Mouse (Mus musculus) gastrocnemius, adult 18-20 months (tissue): ENCODE measurements at regions not wholly inside any gene's neighbourhood (a gene's known extent, or its start where the extent isn't known, plus 50 kb on each side); places are given as distances from the start of the nearest gene placed in this dataset.

Experiments
- DNase-seq: peaks from one replicate; pipeline ENCODE4 v3.0.0; 2021; ENCODE audit warnings: low spot score

DNA sequence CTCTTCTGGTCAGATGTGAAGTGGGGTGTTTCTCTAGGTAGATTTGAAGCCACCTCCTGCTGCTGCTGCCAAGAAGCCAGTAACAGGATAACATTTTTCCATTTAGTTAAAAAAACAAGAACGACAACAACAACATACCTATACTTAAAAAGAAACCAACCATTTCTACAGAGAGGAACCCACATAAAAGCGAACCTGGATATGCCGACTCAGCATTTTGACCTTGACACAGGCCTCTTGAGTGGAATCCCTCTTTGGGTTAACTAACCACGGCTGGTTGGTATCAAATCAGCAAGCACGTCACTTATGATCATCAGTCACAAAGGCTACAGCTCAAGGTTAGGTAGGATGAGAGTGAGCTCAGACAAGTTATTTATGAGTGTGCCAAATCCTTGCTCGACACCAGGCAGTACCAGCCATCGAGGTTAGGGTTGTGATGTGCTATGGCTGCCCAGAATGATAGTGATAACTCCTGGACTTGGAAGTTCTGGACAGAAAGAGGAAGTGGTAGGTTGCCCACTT is 269.7 kb downstream of the Cbln1 start:
- DNase-seq: no peak

- no peak for DNase-seq
These were observed 272.8 kb downstream of the Cbln1 start for GRCm38 (mm10) chr8:87199461-87200131.

- no peak for DNase-seq
These were observed 274.4 kb downstream of the Cbln1 start for GRCm38 (mm10) chr8:87197867-87198536.

- DNase-seq: no peak
These were observed 275.4 kb downstream of the Cbln1 start for GRCm38 (mm10) chr8:87197000-87197399.

- DNase-seq: no peak
These were observed 276.4 kb downstream of the Cbln1 start for GRCm38 (mm10) chr8:87196050-87196449.

GRCm38 (mm10) chr8:87189791-87190385 is 282.5 kb downstream of the Cbln1 start:
- no peak for DNase-seq

DNA sequence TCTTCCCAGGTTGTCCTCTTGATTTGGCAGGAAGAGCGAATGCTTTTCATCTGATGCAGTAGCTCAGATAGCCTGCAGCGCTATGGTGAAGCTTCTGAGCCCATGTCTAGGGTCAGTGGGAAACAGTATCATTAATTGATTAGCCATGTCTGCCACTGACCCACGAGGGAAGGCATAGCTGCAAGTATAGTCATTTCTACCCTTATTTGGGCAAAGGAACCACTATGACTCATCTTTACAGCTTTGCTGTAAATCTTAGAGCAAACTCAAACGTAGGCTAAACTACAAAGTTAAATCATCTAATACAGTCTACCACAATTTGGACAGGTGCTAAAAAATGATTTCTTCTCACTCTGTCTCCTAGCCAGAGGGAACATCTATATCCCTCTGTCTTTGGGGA is 289.5 kb downstream of the Cbln1 start:
- DNase-seq: no peak

GRCm38 (mm10) chr8:87178561-87178960 is 293.5 kb upstream of the N4bp1 start:
- no peak for DNase-seq

DNA sequence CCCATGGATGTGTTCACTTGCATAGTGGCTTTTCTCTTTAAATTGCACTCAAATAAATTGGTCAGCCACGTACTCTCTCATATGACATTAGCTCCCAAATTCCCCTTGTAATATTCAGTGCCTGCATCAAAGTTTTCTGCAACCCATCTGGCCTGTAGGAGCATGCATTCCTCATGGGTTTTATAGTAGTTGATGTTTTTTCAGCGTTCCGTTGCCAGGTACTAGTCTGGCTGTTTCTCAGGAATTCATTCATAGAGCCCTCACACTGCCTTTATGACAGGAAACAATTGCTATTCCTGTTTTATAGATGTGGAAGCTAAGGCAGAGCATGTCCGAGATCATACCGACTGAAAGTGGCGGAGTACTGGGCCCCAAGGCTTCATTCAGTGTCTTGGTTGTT is 292.6 kb upstream of the N4bp1 start:
- no peak for DNase-seq

GRCm38 (mm10) chr8:87175097-87175496 is 290.0 kb upstream of the N4bp1 start:
- DNase-seq: no peak

DNA sequence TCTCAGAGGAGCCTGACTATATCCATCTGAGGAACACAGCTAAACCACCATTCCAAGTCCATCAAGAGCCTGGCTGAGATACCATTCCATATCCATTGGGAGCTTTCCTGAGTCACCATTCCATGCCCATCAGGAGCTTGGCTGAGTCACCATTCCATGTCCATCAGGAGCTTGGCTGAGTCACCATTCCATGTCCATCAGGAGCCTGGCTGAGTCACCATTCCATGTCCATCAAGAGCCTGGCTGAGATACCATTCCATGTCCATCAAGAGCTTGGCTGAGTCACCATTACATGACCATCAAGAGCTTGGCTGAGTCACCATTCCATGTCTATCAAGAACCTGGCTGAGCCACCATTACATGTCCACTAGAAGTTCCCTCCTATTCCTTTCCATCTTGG is 288.7 kb upstream of the N4bp1 start:
- DNase-seq: no peak

- no peak for DNase-seq
These were observed 281.7 kb upstream of the N4bp1 start for GRCm38 (mm10) chr8:87166771-87167170.

DNA sequence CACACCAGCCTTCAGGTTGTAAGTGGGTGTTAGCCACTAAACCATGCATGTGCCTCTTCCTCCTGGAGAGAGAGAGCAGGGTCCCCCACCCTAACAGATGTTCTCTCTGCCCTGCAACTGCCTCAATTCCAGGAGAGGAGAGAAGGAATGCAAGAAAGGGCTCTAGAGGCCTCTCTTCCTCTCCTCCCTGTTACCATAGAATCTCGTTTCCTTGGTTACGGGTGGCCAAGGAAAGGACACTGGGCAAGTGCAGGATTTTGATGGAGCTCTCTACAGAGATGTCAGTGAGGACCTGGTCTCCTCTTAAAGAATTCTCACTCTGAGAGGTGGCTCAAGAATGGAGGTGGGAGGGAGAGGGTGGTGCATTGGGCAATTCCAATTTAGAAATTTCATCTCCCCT is 275.4 kb upstream of the N4bp1 start:
- DNase-seq: no peak

- DNase-seq: no peak
These were observed 273.3 kb upstream of the N4bp1 start for GRCm38 (mm10) chr8:87158322-87158721.

DNA sequence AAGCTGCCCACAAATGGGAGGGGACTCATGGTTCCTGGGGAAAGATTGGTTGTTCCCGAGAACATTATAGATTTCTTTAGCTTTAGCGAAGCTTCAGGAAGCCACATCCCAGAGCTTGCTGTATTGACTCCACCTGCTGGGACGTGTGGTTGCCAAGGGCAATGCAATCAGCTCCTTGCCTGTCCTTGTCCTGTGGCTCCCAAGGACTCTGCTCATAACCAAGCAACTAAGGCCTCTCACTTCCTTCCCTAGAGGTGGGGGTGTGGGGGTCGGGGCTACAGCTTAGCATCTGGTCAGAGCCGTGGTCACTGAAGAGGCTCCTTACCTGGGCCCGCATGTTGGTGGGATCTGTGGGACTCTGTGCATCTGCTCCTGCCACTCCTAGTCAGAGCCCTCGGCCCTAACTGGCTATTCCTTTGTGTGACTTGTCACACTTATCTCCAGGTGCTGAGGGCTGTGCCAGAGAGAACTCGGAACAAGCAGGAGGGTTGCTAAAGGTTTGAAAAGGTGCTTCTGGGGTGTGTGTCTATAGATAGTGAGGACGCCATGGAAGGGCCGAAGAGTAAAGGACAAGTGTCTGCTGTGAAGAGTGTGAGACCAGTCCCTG is 270.9 kb upstream of the N4bp1 start:
- DNase-seq: no peak

- no peak for DNase-seq
These were observed 267.2 kb upstream of the N4bp1 start for GRCm38 (mm10) chr8:87152068-87152915.

- no peak for DNase-seq
These were observed 263.8 kb upstream of the N4bp1 start for GRCm38 (mm10) chr8:87148853-87149252.

GRCm38 (mm10) chr8:87147704-87148103 is 262.6 kb upstream of the N4bp1 start:
- no peak for DNase-seq

GRCm38 (mm10) chr8:87137412-87137811 is 252.4 kb upstream of the N4bp1 start:
- no peak for DNase-seq

- DNase-seq: no peak
These were observed 246.7 kb upstream of the N4bp1 start for GRCm38 (mm10) chr8:87131716-87132115.

DNA sequence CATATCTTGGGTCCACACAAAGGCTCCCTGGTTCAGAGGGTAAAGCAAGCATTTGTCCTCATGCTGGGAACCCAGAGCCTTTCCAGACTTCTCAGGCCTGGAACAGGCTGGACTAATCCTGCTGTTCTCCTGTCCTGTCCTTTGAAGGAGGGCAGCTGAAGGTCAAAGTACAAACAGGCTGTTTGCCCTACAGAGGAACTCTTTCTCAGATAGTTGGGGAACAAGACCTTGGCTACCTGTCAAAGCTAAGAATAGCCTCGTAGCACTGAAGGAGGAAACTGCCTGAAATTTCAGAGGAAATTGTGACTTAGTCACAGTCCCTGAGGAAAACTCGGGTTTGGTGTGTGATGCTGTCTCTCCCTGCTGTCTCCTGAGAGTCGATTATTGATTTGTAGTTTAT is 245.6 kb upstream of the N4bp1 start:
- no peak for DNase-seq
